Mouse (Mus musculus) kidney, adult 18-20 months (tissue): ENCODE measurements at regions not wholly inside any gene's neighbourhood (a gene's known extent, or its start where the extent isn't known, plus 50 kb on each side); places are given as distances from the start of the nearest gene placed in this dataset.
A peak's percentile ranks its signal among the peaks of the same experiment; 100 is the strongest.

Experiments used
- DNase-seq: peaks from one replicate; pipeline ENCODE4 v3.0.0; 2021

DNA sequence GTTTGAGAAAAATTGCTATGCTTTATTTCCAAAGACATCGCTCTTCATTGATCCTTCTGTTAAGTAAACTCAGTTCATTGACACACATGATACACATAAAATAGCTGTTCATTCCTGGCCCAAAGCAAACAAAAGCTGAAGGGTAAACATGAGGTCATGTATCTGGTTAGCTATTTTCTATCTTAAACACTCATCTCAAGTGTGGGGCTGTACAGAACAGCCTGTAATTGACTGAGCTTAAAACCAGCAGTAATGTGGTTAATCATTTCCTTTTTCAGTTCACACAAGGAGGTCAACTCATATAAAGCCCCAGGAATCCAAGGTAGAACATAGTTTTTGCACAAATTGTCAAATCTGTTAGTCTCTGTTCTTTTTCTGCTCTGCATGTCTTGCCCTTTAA is 94.5 kb downstream of the Cldn17 start:
- no peak for DNase-seq

GRCm38 (mm10) chr16:88408144-88408543 is 98.6 kb downstream of the Cldn17 start:
- DNase-seq, result no peak

DNA sequence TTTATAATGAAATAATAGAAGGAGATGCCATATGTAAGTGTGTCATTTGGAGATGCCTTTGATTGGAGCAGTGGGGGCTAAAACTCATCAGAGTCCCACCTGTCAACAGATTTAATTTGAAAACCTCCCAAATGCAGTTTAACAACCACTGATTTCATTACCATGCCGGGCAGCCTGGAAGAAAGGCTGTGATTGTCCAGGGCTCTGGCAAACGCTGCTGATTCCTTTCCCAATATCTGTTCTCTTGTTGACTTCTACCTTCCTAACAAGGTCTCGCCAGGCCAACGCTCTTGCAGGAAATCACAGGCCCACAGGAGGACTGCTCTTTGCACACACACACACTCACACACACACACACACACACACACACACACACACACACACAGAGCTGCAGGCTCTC is 102.4 kb downstream of the Cldn17 start:
- no peak for DNase-seq

GRCm38 (mm10) chr16:88399881-88400280 is 106.9 kb downstream of the Cldn17 start:
- no peak for DNase-seq

GRCm38 (mm10) chr16:88392764-88393163 is 102.7 kb upstream of the Grik1 start:
- DNase-seq, result no peak

DNA sequence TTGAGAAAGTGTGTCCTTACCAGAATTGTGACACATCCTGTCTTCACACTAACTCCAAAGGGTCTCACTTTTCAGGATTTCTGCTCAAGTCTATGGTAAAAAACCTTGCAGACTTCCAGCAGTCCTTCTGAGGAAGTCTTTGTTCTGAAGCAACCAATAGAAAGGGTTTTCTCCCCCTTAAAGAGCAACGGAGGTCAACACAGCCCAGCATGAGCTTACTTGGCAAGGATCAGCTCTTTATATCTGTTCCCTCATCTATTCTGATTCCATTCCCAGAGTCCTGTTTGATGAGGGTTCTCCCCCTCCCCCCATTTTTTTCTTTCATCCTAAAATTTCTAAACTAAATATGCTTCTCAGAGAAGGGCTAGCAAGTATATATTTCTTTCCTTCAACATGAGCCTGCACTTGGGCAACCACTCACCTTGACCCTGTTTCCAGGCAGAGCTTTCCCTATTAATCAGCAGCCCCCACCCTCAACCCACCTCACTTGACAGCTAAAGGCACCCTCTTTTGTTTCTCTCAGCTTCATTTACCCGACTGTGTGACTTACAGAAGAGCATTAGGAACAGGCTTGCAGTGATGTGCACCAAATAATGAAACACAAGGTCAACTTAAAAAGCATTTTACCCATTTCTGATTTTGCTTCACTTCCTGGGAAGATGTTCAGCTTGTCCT is 91.7 kb upstream of the Grik1 start:
- no peak for DNase-seq

DNA sequence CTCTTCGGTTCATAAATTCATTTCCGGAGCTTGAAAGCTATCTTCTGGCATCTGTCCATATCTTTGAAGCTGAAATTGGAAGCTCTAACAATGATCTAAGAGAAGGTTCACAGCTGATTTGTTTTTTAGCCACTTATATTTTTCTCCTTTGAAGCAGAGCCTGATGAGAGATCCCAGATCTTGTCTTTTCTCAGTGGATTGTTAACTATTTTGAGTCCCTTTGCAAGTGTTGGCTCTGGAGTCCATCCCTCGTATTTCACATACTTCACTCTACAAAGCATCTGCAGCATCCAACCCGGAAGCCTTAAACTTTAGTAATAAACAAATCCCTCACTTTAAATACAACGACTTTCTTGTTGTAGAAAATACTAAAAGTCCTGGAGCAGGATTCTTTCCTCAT is 85.6 kb upstream of the Grik1 start:
- DNase-seq, result no peak

DNA sequence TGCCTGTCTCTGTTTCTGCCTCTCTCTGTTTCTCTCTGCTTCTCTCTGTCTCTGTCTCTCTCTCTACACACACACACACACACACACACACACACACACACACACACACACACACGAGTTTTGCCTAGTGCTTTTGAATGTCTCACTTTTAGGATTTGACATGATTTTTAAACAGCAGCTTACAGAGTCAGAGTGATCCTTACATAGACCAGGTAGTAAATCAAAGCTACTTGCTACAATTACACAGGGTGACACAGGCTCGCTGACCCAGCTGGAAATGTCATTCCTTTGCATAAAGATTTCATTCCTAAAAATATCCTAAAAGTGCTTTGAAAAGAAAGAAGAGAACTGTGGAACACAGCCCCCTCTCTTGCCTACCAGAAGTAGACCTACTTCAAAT is 84.5 kb upstream of the Grik1 start:
- no peak for DNase-seq

DNA sequence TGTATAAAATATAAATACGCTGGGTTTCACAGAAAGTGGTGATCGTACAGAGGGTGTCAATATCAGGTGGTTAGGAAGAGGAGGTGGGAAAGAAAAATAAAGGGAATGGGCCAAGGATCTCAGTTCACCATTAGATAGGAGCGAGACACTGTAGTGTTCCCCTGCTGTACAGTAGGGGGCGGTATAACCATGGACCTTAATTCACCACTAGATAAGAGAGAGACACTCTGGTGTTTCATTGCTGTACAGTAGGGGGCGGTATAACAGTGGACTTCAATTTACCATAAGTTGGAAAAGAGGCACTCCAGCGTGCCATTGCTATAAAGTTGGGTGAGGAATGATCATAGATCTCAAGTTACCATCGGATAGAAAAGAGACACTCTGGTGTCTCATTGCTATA is 82.0 kb upstream of the Grik1 start:
- peak; percentile 9 for DNase-seq

GRCm38 (mm10) chr16:88368146-88368545 is 78.1 kb upstream of the Grik1 start:
- DNase-seq, result no peak

DNA sequence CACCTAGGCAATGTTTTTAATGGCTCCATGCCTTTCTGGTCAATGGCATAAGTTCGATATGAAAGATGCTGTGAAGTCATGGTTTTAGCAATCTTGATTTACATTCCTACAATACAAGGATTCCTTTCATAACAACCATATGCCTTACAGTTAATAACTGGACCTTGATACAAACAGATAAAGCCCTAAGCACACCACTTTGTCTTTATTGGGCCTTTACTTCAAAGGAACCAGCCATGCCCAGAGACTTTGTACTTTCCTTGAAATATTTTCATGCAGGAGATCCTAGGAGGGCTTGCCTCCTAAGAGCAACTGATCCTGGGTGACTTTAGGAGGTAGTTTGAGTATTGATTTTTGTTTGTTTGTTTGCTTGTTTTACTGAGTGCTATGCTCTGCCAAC is 77.1 kb upstream of the Grik1 start:
- DNase-seq, result no peak

DNA sequence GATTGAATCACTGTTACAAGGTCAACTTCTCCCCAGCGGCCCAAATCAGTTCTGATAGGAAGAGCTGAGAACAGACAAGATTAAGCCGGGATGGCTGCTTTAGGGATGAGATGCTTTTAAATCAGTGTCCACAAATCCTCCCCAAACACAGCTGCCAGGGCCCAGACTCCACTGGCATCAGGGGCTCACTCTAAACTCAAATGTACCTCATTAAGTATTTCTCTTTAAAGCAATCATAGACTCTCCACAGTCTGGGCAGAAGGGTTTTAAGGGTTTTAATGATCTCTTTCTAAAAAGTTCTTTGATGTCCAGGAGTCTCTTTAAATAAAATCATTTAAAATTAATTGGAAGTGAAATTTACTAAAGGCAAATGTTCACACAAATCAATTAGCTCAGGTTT is 70.0 kb upstream of the Grik1 start:
- no peak for DNase-seq
